Mouse (Mus musculus) thymus, postnatal 0 days (tissue): ENCODE data around the gene Adam12. TPM values are rescaled to one million over a fixed set of nuclear protein-coding genes. Genes with fewer than 3 reads are reported as not detected.

Experiments
- DNase-seq: peaks from one replicate; pipeline ENCODE4 v3.0.0-alpha.2; 2015; ENCODE audit warnings: low spot score
- microRNA-seq: library from miRNA; unstranded; fragments of <30 nt; microRNA quantifications from one replicate; pipeline ENCODE4, GENCODE M21; 2016; ENCODE audit warnings: borderline number of aligned reads
- polyA plus RNA-seq: library from polyadenylated mRNA; unstranded; fragments of >200 nt; fragmentation: Nextera tagmentation; extraction: Ambion mirVana; gene quantifications from 2 replicates; pipeline ENCODE4 v1.2.1, GENCODE M21; 2015

Gene Adam12
- polyA plus RNA-seq, 1 experiment from 2014 or later = 18.3 TPM

DNA sequence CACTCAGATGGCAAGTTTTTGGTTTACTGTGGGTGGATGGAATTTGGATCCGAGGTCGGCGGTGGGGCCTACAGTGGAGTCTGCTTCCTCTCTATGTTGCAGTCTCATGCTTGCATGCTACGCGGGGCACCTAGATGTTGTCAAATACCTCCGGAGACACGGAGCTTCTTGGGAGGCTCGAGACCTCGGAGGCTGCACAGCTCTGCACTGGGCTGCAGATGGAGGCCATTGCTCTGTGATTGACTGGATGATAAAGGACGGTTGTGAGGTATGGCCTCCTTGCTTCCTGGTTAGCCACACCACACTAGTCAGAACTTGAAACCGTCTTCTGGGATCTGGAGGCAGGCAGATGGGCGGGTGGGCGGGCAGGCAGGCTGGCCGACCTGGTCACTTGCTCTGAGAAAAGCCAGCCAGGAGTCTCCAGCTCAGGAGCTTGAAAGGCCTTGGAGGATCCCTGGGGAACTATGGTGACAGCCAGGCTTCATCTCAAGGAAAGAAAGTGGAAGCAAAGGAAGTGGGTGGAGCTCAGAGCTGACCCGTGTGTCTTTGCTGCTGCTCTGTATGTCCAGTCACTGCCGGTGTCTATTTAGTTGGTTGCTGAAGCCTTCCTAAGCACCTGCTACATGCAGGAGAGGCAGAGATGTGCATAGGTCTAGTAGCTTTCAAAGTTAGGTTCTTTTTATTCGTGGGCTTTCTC, 355.2 kb downstream of the Adam12 start:
- DNase-seq = no peak

DNA sequence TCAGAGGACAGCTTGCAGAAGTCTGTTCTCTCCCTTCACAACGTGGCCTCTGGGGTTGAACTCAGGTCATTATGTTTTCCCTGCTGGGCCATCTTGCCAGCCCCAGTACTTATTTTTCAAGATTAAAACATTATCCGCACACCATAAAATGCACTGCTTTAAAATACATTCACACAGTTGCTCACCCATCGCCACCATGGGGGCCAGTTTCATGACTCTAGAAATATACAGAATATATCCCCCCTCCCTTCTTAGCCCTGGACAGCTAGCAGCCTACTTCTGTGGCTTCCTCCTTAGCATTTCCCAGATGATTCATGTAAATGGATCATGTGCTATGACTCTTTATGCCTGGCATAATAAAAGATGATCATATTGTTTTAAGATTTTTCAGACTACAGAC, 355.8 kb downstream of the Adam12 start:
- DNase-seq = no peak

GRCm38 (mm10) chr7:133872701-133873100, 359.2 kb downstream of the Adam12 start:
- DNase-seq = no peak

DNA sequence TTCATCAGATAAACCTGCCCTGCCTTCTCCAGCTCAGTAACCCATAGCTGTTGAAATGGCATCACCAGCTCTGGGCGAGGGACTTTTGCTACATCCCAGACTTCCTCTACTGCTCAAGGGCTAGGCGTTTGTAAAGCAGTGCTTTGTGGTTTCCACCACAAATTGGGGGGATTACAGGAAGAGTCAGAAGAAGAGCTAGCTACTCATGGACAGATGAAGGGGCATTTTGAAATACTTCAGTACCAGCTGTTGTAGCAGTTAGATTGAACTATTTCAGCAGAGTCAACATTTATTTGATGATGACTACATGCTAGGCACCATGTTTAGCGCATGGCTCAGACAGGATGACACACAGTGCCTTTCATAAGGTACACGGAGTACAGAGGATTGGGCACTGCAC, 361.7 kb downstream of the Adam12 start:
- DNase-seq = no peak

GRCm38 (mm10) chr7:133863684-133864083, 368.3 kb downstream of the Adam12 start:
- DNase-seq = no peak

- DNase-seq = no peak
These were observed 368.8 kb downstream of the Adam12 start for GRCm38 (mm10) chr7:133863151-133863550.

GRCm38 (mm10) chr7:133862723-133863122, 369.2 kb downstream of the Adam12 start:
- no peak for DNase-seq

DNA sequence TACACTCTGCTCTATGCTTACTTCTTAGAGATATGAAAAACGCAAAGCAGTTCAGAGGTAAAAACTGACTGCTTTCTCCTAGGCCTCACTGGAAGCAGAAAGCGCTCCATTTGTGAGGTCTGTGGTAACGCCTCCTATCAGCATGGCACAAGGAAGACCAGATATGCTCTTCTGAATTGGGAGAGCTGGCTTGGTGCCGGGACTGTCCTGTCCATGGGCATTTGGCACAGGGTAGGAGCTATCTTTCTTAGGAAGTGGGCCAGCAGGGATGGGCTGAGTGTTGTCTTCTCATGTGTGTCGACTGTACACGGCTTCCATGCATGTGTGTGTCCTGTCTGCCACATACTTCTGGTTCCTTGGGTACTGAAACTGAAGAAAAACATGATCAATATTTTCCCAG, 369.7 kb downstream of the Adam12 start:
- no peak for DNase-seq

GRCm38 (mm10) chr7:133859548-133859947, 372.4 kb downstream of the Adam12 start:
- DNase-seq = no peak

DNA sequence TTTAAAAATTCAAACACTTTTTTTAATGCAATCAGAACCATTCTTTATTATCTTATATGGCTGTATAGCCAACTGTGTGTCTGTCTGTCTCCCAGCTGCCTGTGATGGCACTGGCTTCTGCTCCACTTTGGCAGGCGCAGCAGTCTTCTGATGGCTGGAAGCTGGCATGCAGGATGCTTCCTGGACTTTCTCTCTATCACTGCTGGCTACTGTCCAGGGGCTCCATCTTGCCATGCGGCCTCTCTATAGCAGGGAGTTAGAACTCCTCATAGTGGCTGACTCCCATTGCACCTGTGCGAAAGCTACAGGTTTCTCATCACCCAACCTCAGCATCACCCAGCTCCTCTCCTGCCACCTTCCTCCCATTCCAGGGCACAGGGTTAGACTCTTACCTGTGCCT, 373.4 kb downstream of the Adam12 start:
- DNase-seq = no peak

DNA sequence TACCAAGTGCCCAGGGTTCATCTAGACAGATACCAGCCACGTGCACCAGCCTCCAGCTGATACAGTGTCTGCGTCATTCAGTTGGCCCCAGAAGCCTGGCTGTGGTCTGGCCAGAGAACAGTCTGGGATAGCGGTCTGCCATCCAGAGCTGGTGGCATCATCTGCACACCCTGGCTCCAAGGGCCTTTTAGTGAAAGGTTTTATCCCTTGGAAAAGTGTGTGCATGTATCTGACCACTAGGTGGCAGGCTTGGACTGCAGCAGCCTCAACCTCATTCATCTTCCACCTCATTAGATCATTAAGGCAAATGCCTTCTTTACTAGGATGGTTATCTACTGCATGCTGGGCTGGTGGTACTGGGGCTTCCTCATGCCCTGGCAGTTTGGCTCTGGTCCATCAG, 375.7 kb downstream of the Adam12 start:
- peak; percentile 55 for DNase-seq

DNA sequence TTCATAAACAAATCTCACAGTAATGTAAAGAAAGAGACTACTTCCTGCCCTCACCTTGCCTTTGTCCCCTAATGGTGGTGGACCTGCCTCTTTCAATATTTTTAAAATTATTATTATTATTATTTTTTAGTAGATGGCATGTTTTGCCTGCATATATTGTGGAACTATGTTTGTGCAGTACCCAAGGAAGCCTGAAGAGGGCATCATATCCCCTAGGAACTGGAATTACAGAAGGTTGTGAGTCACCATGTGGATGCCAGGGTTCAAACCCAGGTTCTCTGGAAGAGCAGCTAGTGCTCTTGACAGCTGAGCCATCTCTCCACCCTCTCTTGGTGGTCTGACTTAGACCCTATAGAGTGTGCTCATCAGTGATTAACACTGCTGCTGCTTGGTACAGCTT, 381.2 kb downstream of the Adam12 start:
- peak; percentile 9 for DNase-seq

GRCm38 (mm10) chr7:133848180-133848579, 383.8 kb downstream of the Adam12 start:
- no peak for DNase-seq

DNA sequence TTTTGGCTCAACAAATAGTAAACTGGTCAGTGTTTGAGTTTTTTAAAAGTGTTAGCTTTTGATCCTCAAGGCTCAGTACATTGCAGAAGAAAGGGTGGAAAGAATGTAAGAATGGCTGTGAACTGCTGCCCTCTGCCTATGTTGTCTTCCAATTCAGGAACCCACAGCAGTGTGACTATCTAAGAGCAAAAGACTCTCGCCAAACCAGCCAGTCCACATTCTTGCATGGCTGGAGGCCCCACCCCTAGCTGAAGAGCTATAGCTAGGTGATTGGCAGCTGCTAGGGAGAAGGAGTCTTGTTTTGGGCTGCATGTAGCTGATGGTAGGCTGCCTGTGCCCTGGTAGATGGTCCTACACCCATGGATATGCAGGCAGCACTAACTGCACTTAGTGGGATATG, 384.8 kb downstream of the Adam12 start:
- no peak for DNase-seq

GRCm38 (mm10) chr7:133842079-133842478, 389.9 kb downstream of the Adam12 start:
- DNase-seq = no peak

DNA sequence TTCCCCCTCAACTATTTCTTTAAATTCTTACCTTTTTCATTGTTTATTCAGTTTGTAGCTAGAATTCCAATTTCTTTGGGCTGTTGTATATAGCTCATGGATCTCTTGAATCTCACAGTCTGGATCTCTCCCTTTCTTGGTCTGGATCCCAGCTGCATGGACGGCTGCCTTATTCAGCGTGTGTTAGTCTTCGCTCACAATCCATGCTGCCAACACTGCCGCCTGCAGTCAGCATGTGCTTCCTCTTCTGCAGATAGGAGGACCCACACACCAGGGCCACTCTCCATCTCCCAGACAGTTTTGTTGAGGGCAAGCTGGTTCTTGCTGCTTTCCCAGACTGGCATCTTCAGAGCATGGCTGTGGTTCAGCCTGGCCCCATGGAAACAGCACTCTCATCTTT, 392.4 kb downstream of the Adam12 start:
- DNase-seq = no peak

Small RNAs within 50 kb of the gene (microRNA-seq; reads per million reads assigned to microRNA genes)
- not detected for gene Gm23631

Other genes starting within 250 kb of the Adam12 start
- 0.17 and 0.22 TPM in 2 replicates for gene D7Ertd443e, start 153.5 kb upstream of the Adam12 start, polyA plus RNA-seq